Mouse (Mus musculus): ENCODE measurements around the gene Sptssa.

DNA sequence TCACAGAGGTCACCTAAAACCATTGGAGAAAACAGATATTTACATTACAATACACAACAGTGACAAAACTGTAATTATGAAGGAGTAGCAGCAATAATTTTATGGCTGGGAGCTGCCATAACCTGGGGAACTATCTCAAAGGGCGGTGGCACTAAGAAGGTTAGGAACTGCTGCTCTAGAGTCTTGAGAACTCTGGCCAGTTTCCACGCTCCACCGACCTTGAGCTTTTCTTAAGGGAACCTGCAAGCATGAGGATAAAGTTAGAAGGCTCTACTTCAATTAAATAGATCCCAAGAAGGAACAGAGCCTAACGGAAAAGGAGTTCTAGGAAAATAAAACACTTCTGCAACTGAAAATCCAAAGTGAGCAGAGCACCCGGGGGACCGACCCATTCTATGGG, 9.2 kb upstream of the Sptssa start:
- TF ChIP-seq CTCF (IDR thresholded peaks at IDR 0.05; ENCODE audit: low read depth), result no peak
- TF ChIP-seq EP300 (optimal IDR thresholded peaks at IDR 0.05), result no peak

All from stomach, postnatal 0 days (tissue).